Mouse (Mus musculus): ENCODE results near the gene Prdm4.

DNA sequence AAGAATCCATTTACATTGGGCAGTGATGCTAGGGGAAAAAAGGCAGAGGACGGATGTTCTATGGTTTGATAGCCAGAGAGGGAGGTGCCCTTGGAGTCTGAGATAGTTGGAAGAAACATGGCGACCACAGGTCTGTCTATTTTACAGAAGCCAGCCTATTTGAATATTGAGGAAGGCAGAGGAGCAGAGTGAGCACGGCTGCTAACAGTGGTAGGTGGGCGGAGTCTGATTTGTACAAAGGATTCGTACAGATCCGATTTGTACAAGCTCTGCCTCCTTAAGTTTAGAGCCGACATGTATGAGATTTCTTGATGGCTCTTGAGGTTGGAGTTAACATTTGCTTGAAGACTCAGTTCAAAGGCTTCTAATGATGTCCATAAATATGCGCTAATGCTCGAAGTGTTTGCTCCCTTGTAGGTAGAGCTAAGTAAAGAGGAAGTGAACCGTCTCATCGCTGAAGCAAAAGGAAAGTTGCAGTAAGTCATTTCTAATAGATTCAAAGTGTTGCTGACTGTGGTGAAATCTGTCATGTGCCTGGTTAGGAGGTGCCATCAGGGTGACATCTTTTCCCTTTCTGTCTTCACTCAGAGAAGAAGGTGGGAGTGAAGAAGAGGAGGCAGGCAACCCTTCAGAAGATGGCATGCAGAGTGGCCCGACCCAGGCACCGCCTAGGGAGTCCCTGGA lies 42.9 kb downstream of the Prdm4 start:
- TF ChIP-seq POLR2A (IDR thresholded peaks at IDR 0.05; ENCODE audit: control insufficient read depth, low read depth, low read length) (no peak), CTCF (IDR thresholded peaks at IDR 0.05; ENCODE audit: control insufficient read depth, insufficient read depth, insufficient replicate concordance, low read depth, low read length) (no peak)
